Mouse (Mus musculus): ENCODE results near the gene Tango6.
"Not testable (repeated sequence)": the region's sequence is repeated elsewhere in the genome, so short reads cannot be mapped to it uniquely, and the experiment has no call there.

Gene Tango6

DNA sequence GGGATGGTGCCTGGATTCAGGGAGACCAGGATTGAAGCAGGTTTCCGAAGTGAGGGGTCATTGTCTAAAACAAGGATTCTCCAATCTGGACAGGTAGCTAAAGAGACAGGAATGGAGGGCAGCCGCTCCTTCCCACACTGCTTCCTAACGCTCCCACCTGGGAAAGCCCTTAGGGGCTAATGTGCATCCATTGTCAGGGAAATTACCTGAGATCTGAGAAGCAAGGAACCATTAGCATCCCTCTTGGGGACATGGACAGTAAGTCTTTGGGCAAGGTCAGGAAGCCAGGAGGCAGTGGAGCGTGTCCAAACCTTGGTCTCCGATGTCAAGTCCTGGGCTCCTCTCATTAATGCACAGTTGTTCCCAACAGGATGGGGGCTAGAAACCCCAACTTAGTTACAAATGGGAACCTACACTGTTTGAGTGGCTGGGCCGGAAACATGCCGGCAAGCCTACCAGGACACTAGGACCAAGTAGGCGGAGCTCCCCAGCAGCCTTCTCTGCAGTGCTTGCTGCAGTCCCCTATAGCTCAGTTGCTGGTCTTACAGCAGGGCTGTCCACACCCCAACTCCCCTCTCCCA, 189.7 kb downstream of the Tango6 start:
- DNase-seq (ENCODE audit: low read depth): no peak

- no peak for DNase-seq (ENCODE audit: low read depth)
Measured at GRCm38 (mm10) chr8:106880121-106880707, 197.3 kb downstream of the Tango6 start.

- not testable (repeated sequence) for DNase-seq (ENCODE audit: low read depth)
Measured at GRCm38 (mm10) chr8:106884094-106884493, 201.2 kb downstream of the Tango6 start.

DNA sequence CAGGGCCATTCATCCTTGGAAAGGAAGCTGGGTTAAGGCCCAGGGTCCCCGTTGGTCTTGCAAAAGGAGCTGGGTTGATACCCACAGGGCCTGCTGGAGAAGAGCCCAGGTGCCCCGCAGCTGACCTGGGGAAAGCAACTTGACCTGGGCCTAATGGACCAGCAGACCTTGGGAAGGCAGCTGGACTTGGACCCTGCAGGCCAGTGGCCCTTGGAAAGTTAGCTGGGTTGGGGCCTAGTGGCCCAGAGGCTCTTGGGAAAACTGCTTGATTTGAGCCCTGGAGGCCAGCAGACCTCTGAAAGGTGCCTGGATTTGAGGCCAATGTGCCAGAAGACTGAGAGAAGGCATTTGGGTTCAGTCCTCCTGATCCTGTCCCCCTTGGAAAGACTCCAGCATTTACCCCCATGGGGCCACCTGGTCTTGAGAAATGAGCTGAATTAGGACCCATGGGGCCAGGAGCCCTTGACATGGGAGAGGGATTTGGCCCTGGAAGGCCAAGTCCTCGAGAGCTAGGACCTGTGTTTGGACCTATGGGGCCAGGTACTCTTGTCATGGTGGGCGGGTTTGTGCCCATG, 202.0 kb downstream of the Tango6 start:
- DNase-seq (ENCODE audit: low read depth): not testable (repeated sequence)

GRCm38 (mm10) chr8:106887336-106888189, 204.7 kb downstream of the Tango6 start:
- DNase-seq (ENCODE audit: low read depth): peak; percentile 94

DNA sequence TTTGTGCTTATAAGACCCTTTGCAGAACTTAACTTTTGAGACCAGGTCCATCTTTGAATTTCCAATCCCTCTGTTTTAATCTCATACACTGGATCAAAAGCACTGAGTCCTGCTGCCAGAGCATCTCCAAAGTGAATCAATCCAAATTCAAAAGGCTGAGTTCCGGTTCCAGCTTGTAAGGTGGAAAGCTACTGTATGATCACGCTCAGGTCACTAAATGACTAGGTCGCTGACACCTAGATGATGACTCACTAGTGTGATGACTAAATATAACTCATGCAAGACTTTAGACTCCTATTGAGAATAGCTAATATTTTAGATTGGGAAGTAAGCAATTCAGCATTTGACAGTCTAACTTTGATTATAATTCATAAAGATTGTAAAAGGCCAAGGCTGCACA, 205.9 kb downstream of the Tango6 start:
- DNase-seq (ENCODE audit: low read depth): peak; percentile 61

- DNase-seq (ENCODE audit: low read depth): peak; percentile 67
Measured at GRCm38 (mm10) chr8:106892210-106892805, 209.4 kb downstream of the Tango6 start.

DNA sequence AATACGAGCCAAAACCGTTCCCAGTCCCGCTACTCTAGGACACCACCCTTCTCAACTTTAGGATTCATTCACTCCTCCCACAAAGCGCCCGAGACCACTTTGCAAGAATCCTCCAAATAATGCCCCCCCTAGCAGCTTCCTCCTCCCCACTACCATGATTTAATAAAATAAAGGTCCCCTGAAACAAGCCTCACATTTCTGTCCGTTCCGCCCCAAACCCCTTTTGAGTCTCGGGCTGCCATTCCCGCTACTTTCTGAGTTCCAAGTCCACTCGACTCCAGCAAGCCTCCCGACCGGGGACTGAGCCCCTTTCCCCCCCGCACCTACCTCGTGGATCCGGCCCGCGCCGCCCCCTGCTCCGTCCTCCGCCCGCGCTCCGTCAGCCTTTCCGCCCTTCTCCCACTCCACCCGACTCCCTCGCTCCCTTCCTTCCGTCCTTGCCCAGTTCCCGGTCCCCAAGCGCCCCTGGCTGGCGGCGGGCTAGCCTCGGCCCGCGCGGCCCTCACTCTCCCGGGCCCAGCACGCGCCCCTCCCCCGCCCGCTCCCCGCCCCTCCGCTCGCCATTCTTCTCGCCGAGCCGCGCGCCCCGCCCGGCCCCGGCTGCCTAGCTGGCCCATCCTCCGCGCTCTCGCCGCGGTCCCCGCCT, 210.1 kb downstream of the Tango6 start:
- DNase-seq (ENCODE audit: low read depth): no peak

DNA sequence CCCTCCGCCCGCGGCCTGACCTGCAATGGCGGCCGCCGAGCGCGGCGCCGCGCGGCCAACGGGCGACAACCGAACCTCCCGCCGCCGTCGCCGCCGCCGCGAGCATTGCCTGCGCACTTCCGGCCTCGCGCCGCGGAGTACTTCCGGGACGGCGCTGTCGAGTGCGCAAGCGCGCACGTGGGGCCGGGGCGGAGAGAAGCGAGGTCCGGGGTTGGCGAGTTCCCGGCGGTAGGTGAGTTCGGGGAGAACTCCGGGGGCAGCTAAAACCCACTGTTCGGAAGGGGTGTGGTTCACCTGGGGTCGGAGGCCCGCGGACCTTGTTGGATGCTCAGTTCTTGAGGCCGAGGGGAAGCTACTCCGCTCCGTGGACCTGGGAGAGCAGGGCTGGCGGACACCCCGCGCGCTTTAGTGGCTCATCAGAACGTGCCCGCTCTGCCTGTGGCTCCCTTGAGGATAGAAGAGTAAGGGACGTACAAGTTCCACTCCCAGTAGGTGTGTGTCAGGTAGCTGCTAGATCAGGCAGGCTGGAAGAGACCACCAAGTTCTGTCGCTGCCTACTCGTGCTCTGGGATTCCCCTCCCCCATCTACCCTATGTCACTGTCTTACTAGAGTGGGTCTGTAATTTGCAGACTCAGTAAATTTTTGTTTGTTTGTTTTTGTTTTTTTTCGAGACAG, 210.8 kb downstream of the Tango6 start, which contains the start of gene Utp4:
Utp4 (plus strand) TSS at position 156 of the 676 bp plus-strand sequence.
- peak; percentile 94 for DNase-seq (ENCODE audit: low read depth)

- no peak for DNase-seq (ENCODE audit: low read depth)
Measured at GRCm38 (mm10) chr8:106899473-106899872, 216.6 kb downstream of the Tango6 start.
